Mouse (Mus musculus) left cerebral cortex, postnatal 4 days (tissue): Measurements from ENCODE around the gene Gm9747. TPM values are rescaled to one million over a fixed set of nuclear protein-coding genes. Genes with fewer than 3 reads are reported as not detected.

ENCODE experiments used
- DNase-seq: peaks from one replicate; pipeline ENCODE4 v3.0.0-alpha.2; 2022
- intact Hi-C: fragments of 180-260 bp; cut with DNase I; formaldehyde crosslinking; loops from one replicate; pipeline ENCODE4 v1.15.1; 2025
- total RNA-seq, 2 experiments: library from RNA; stranded (reverse); gene quantifications; 2 replicates each; pipeline ENCODE4 v1.2.3; 2021

Gm9747 gene
- total RNA-seq = not detected

- no peak for DNase-seq
- intact Hi-C loops = no loop called here
Observed at GRCm38 (mm10) chr1:82232812-82233211, at the start of gene Gm9747. Gene Gm9747 (plus strand): TSS chr1:82233112.

- no peak for DNase-seq
- intact Hi-C loops = no loop called here
Observed at GRCm38 (mm10) chr1:82183913-82184442, 48.9 kb upstream of the Gm9747 start.

- DNase-seq = no peak
- intact Hi-C loops = no loop called here
Observed at GRCm38 (mm10) chr1:82188549-82189231, 44.2 kb upstream of the Gm9747 start.

GRCm38 (mm10) chr1:82189516-82189915, 43.4 kb upstream of the Gm9747 start:
- intact Hi-C loops = no loop called here

GRCm38 (mm10) chr1:82191579-82191978, 41.3 kb upstream of the Gm9747 start:
- intact Hi-C loops = no loop called here
- peak; percentile 58 for DNase-seq

More at GRCm38 (mm10) chr1:82189516-82189915, 43.4 kb upstream of the Gm9747 start:
- peak; percentile 61 for DNase-seq

GRCm38 (mm10) chr1:82199918-82200317, 33.0 kb upstream of the Gm9747 start:
- intact Hi-C loops = no loop called here

GRCm38 (mm10) chr1:82200636-82201035, 32.3 kb upstream of the Gm9747 start:
- no peak for DNase-seq
- intact Hi-C loops = no loop called here

More at GRCm38 (mm10) chr1:82199918-82200317, 33.0 kb upstream of the Gm9747 start:
- no peak for DNase-seq

GRCm38 (mm10) chr1:82207511-82207910, 25.4 kb upstream of the Gm9747 start:
- intact Hi-C loops = no loop called here
- DNase-seq = no peak

GRCm38 (mm10) chr1:82220673-82221396, 12.1 kb upstream of the Gm9747 start:
- intact Hi-C loops = no loop called here
- DNase-seq = peak; percentile 79

- intact Hi-C loops = no loop called here
Observed at GRCm38 (mm10) chr1:82221462-82221861, 11.4 kb upstream of the Gm9747 start.

GRCm38 (mm10) chr1:82223042-82223795, 9.7 kb upstream of the Gm9747 start:
- DNase-seq = no peak
- intact Hi-C loops = no loop called here

More at GRCm38 (mm10) chr1:82221462-82221861, 11.4 kb upstream of the Gm9747 start:
- no peak for DNase-seq

GRCm38 (mm10) chr1:82228841-82229240, 4.1 kb upstream of the Gm9747 start:
- DNase-seq = no peak
- intact Hi-C loops = no loop called here

GRCm38 (mm10) chr1:82234616-82235015, 1.7 kb downstream of the Gm9747 start:
- DNase-seq = no peak
- intact Hi-C loops = no loop called here

GRCm38 (mm10) chr1:82235455-82236104, 2.7 kb downstream of the Gm9747 start:
- intact Hi-C loops = no loop called here

GRCm38 (mm10) chr1:82238245-82238644, 5.3 kb downstream of the Gm9747 start:
- no peak for DNase-seq
- intact Hi-C loops = no loop called here

More at GRCm38 (mm10) chr1:82235455-82236104, 2.7 kb downstream of the Gm9747 start:
- no peak for DNase-seq

- intact Hi-C loops = no loop called here
- DNase-seq = no peak
Observed at GRCm38 (mm10) chr1:82239409-82240201, 6.7 kb downstream of the Gm9747 start.

- intact Hi-C loops = no loop called here
- peak; percentile 81 for DNase-seq
Observed at GRCm38 (mm10) chr1:82243260-82243825, 10.4 kb downstream of the Gm9747 start.

GRCm38 (mm10) chr1:82245002-82245401, 12.1 kb downstream of the Gm9747 start:
- no peak for DNase-seq
- intact Hi-C loops = no loop called here

GRCm38 (mm10) chr1:82247221-82247951, 14.5 kb downstream of the Gm9747 start:
- intact Hi-C loops = no loop called here
- no peak for DNase-seq
